17 mouse cellular contexts compared by ENCODE assay signal in genomic region chr10:115146257-115146898, GRCm38 (mm10). TPM values are rescaled to one million over a fixed set of nuclear protein-coding genes. Genes with fewer than 3 reads are reported as not detected.
A peak's percentile ranks its signal among the peaks of the same experiment; 100 is the strongest.
DNase-seq lines count a peak whose midpoint lies in the region; ATAC-seq and TF ChIP-seq lines count a peak whose summit lies in the region.
"Had no signal": no experiment of that assay in that cellular context is flagged by ENCODE, and none has a peak within 500 bp of the region (broad histone marks: within the 10 kb centered on the region; RNA-seq: fewer than 3 reads in every experiment).

No protein-coding gene starts in this region.

- no peaks in the 10 kb centered on the region for H3K27me3 ChIP-seq in forebrain, embryonic 16.5 days (replicated peaks; ENCODE audit: control insufficient read depth, insufficient read depth, low read length)
- no peaks in the 10 kb centered on the region for H3K27me3 ChIP-seq in forebrain, embryonic 11.5 days (ENCODE audit: control insufficient read depth, insufficient read depth, low read length)
- no peaks in the 10 kb centered on the region for H3K27me3 ChIP-seq in heart, adult 2 months (ENCODE audit: control insufficient read depth, insufficient read depth, low read length)
- no peaks in the 10 kb centered on the region for H3K27me3 ChIP-seq in midbrain, embryonic 16.5 days (ENCODE audit: control insufficient read depth, insufficient read depth, low read depth, low read length)
- H3K27me3 ChIP-seq in midbrain, embryonic 10.5 days (ENCODE audit: low read depth, poor library complexity, severe bottlenecking): no peaks in the 10 kb centered on the region
- H3K27me3 ChIP-seq: embryonic facial prominence, embryonic 12.5 days had no signal

- H3K9ac ChIP-seq in forebrain, embryonic 16.5 days (replicated peaks; ENCODE audit: low read depth, low read length): no peak overlapping the region
- H3K9ac ChIP-seq in forebrain, embryonic 11.5 days (ENCODE audit: low read length): no peak overlapping the region
- H3K9ac ChIP-seq in heart, adult 2 months (ENCODE audit: low read depth, low read length): no peak overlapping the region
- H3K9ac ChIP-seq in midbrain, embryonic 16.5 days (ENCODE audit: low read depth, low read length): no peak overlapping the region
- H3K9ac ChIP-seq: embryonic facial prominence, embryonic 12.5 days had no signal

- no peak for TF ChIP-seq EP300 in heart, adult 2 months (IDR thresholded peaks at IDR 0.05; ENCODE audit: insufficient read depth, low read depth, low read length)

- no peak for TF ChIP-seq CTCF in heart, adult 2 months (IDR thresholded peaks at IDR 0.05)

- H3K9me3 ChIP-seq in forebrain, embryonic 16.5 days (ENCODE audit: control insufficient read depth, low read length): no peaks in the 10 kb centered on the region
- H3K9me3 ChIP-seq in forebrain, embryonic 11.5 days (ENCODE audit: control insufficient read depth, low read length): no peaks in the 10 kb centered on the region
- H3K9me3 ChIP-seq in midbrain, embryonic 16.5 days (replicated peaks; ENCODE audit: control insufficient read depth, low read length, poor library complexity, severe bottlenecking): no peaks in the 10 kb centered on the region
- H3K9me3 ChIP-seq in midbrain, embryonic 10.5 days (replicated peaks): no peaks in the 10 kb centered on the region
- H3K9me3 ChIP-seq: embryonic facial prominence, embryonic 10.5 days; embryonic facial prominence, embryonic 12.5 days had no signal

- no peaks in the 10 kb centered on the region for H3K36me3 ChIP-seq in forebrain, embryonic 16.5 days (ENCODE audit: control insufficient read depth, insufficient read depth)
- no peaks in the 10 kb centered on the region for H3K36me3 ChIP-seq in forebrain, embryonic 11.5 days (ENCODE audit: control insufficient read depth, insufficient read depth, low read length)
- H3K36me3 ChIP-seq in heart, adult 2 months (ENCODE audit: control insufficient read depth, insufficient read depth, low read length): no peaks in the 10 kb centered on the region
- H3K36me3 ChIP-seq in midbrain, embryonic 16.5 days (ENCODE audit: control insufficient read depth, insufficient read depth, low read length): no peaks in the 10 kb centered on the region
- H3K36me3 ChIP-seq in midbrain, embryonic 10.5 days: no peaks in the 10 kb centered on the region
- H3K36me3 ChIP-seq: embryonic facial prominence, embryonic 10.5 days; embryonic facial prominence, embryonic 12.5 days had no signal

- H3K27ac ChIP-seq in forebrain, embryonic 16.5 days (ENCODE audit: low read length): no peak overlapping the region
- no peak overlapping the region for H3K27ac ChIP-seq in forebrain, embryonic 11.5 days (ENCODE audit: low read depth, low read length)
- H3K27ac ChIP-seq in heart, adult 2 months: no peak overlapping the region
- H3K27ac ChIP-seq in midbrain, embryonic 16.5 days (ENCODE audit: low read length): no peak overlapping the region
- no peak overlapping the region for H3K27ac ChIP-seq in midbrain, embryonic 10.5 days (replicated peaks)
- H3K27ac ChIP-seq: embryonic facial prominence, embryonic 10.5 days; embryonic facial prominence, embryonic 12.5 days had no signal

- H3K4me3 ChIP-seq in forebrain, embryonic 16.5 days (replicated peaks; ENCODE audit: low read length): no peak overlapping the region
- no peak overlapping the region for H3K4me3 ChIP-seq in forebrain, embryonic 11.5 days (ENCODE audit: low read depth, low read length)
- no peak overlapping the region for H3K4me3 ChIP-seq in heart, adult 2 months
- H3K4me3 ChIP-seq in midbrain, embryonic 16.5 days (ENCODE audit: low read depth, low read length): no peak overlapping the region
- no peak overlapping the region for H3K4me3 ChIP-seq in midbrain, embryonic 10.5 days
- H3K4me3 ChIP-seq: embryonic facial prominence, embryonic 10.5 days; embryonic facial prominence, embryonic 12.5 days had no signal

- no peak for TF ChIP-seq POLR2A in heart, adult 2 months (IDR thresholded peaks at IDR 0.05; ENCODE audit: insufficient read depth, low read depth, low read length)

- peak; percentile 69 for ATAC-seq in forebrain, embryonic 16.5 days
- ATAC-seq in forebrain, embryonic 11.5 days (replicated peaks; ENCODE audit: low FRiP score): no peak
- peak; percentile 52; the same call in 1 of the 2 replicates for ATAC-seq in midbrain, embryonic 16.5 days

- WGBS in forebrain, embryonic 16.5 days: 80% methylated on average over 8 of the region's 8 CpGs
- WGBS in forebrain, embryonic 11.5 days: 88% methylated on average over 8 of the region's 8 CpGs
- 76% methylated on average over 8 of the region's 8 CpGs for WGBS in heart, adult 2 months
- WGBS in midbrain, embryonic 16.5 days: 74% methylated on average over 8 of the region's 8 CpGs
- 91% methylated on average over 8 of the region's 8 CpGs for WGBS in midbrain, embryonic 10.5 days

- no peaks in the 10 kb centered on the region for H3K79me2 ChIP-seq in heart, adult 2 months (replicated peaks; ENCODE audit: control insufficient read depth, insufficient read depth, low read length)

- H3K4me1 ChIP-seq in forebrain, embryonic 16.5 days (replicated peaks; ENCODE audit: control insufficient read depth, insufficient read depth, low read length): no peaks in the 10 kb centered on the region
- H3K4me1 ChIP-seq in forebrain, embryonic 11.5 days (replicated peaks; ENCODE audit: control insufficient read depth, insufficient read depth, low read length): no peaks in the 10 kb centered on the region
- H3K4me1 ChIP-seq in heart, adult 2 months (ENCODE audit: control insufficient read depth, insufficient read depth, low read length): no peaks in the 10 kb centered on the region
- no peaks in the 10 kb centered on the region for H3K4me1 ChIP-seq in midbrain, embryonic 16.5 days (ENCODE audit: control insufficient read depth, insufficient read depth, low read length)
- no peaks in the 10 kb centered on the region for H3K4me1 ChIP-seq in midbrain, embryonic 10.5 days
- H3K4me1 ChIP-seq: embryonic facial prominence, embryonic 10.5 days; embryonic facial prominence, embryonic 12.5 days had no signal

- DNase-seq in forebrain, embryonic 11.5 days (ENCODE audit: low spot score): no peak
- DNase-seq in heart, adult 11 months: peak; percentile 21
- no peak for DNase-seq in heart, adult 2 months
- DNase-seq in midbrain, embryonic 10.5 days (ENCODE audit: low spot score): no peak
- DNase-seq in brain, embryonic 18.5 days (ENCODE audit: low read depth, low spot score): peak; percentile 18
- DNase-seq in kidney, adult 11 months: no peak
- DNase-seq: adrenal gland, adult 2 months; adrenal gland, postnatal 10 days; adrenal gland, postnatal 25 days; cerebellum, adult 11-12 months; cerebellum, adult 9-10 months; cerebellum, postnatal 25 days had no signal

- intact Hi-C loops in heart, adult 2 months (cut with DNase I): no loop called here

- H3K4me2 ChIP-seq in forebrain, embryonic 16.5 days (ENCODE audit: low read length): no peak overlapping the region
- no peak overlapping the region for H3K4me2 ChIP-seq in forebrain, embryonic 11.5 days (ENCODE audit: low read depth, low read length, severe bottlenecking)
- no peak overlapping the region for H3K4me2 ChIP-seq in midbrain, embryonic 16.5 days (ENCODE audit: low read length)
- H3K4me2 ChIP-seq: embryonic facial prominence, embryonic 12.5 days had no signal

RNA-seq across cellular contexts. Expression of gene Tph2, which starts 38.4 kb away (rescaled TPM):
- 0.24 and 0.25 TPM in 2 replicates for polyA plus RNA-seq in forebrain, embryonic 16.5 days (2015; fragmentation: Nextera tagmentation; extraction: Ambion mirVana)
- polyA plus RNA-seq in forebrain, embryonic 11.5 days (2014; fragmentation: Nextera tagmentation; extraction: Ambion mirVana): 0.13 TPM in 1 of 2 replicates, not detected in the other
- total RNA-seq in heart, adult 2 months (2021): not detected
- polyA plus RNA-seq in heart, adult 2 months (2012; rRNA removed): not detected in 2 replicates
- polyA plus RNA-seq in midbrain, embryonic 16.5 days (2015; fragmentation: Nextera tagmentation; extraction: Ambion mirVana): 8.6 and 10.2 TPM in 2 replicates
- polyA plus RNA-seq in midbrain, embryonic 10.5 days (2016; fragmentation: Nextera tagmentation; extraction: Ambion mirVana): 0.07 and 0.16 TPM in 2 replicates
- total RNA-seq: adrenal gland, adult 2 months; adrenal gland, postnatal 10 days; adrenal gland, postnatal 25 days; MEL had no signal
- polyA plus RNA-seq: adrenal gland, adult 2 months had no signal

Comparison
In these comparisons a context has a peak if more than half of its experiments do, and no peak if none do; other contexts are left out.
1. DNase-seq: peak in heart, adult 11 months (single experiment) and brain, embryonic 18.5 days (single experiment); none in forebrain, embryonic 11.5 days (single experiment), heart, adult 2 months (0 of 2), midbrain, embryonic 10.5 days (single experiment) and kidney, adult 11 months (single experiment).